Mouse (Mus musculus) bone marrow macrophage, adult 2 months (primary cell): ENCODE data around the gene Foxc2.

Experiments
- CTCF ChIP-seq: IDR thresholded peaks from 2 replicates; pipeline ENCODE4 v1.5.1; 2012; ENCODE audit warnings: low read depth, mild to moderate bottlenecking, low read length, moderate library complexity
- POLR2A ChIP-seq: IDR thresholded peaks from 2 replicates; pipeline ENCODE4 v1.6.1; 2012; ENCODE audit warnings: mild to moderate bottlenecking, low read depth, low read length, borderline replicate concordance

GRCm38 (mm10) chr8:121071454-121071853 lies 44.5 kb upstream of the Foxc2 start:
- no peak for TF ChIP-seq CTCF
- no peak for TF ChIP-seq POLR2A
